Mouse (Mus musculus) CH12.LX (cell line): ENCODE measurements around the gene Ankub1. TPM values are rescaled to one million over a fixed set of nuclear protein-coding genes. Genes with fewer than 3 reads are reported as not detected.

Experiments used
- DNase-seq: peaks from one replicate; pipeline ENCODE4 v3.0.0-alpha.2; 2013; ENCODE audit errors: extremely low read depth
- H3K27ac ChIP-seq: 2 replicates; pipeline ENCODE4 v1.5.1; 2012; ENCODE audit warnings: low read depth, mild to moderate bottlenecking, control low read depth, moderate library complexity; ENCODE audit not compliant: insufficient read depth
- H3K27me3 ChIP-seq: replicated peaks from 2 replicates; pipeline ENCODE3; 2012; ENCODE audit warnings: inconsistent platforms
- H3K36me3 ChIP-seq, 2 experiments: replicated peaks in 1 of 2; 2 replicates each; pipeline versions ENCODE3 to v1.6.1; 2012; ENCODE audit warnings: inconsistent platforms in 1 of 2, low read length in 1 of 2, mild to moderate bottlenecking in 1 of 2, mixed read lengths in 1 of 2, moderate library complexity in 1 of 2; ENCODE audit not compliant: control insufficient read depth in 1 of 2, insufficient read depth in 1 of 2
- H3K4me1 ChIP-seq, 2 experiments: 2 replicates each; pipeline ENCODE4 v1.6.1; 2012; ENCODE audit warnings: inconsistent platforms in 1 of 2, moderate library complexity in 1 of 2; ENCODE audit not compliant: insufficient read depth in 2 of 2, control insufficient read depth in 1 of 2
- H3K4me2 ChIP-seq: 2 replicates; pipeline ENCODE4 v1.6.1; 2012; ENCODE audit warnings: low read depth, mild to moderate bottlenecking, control low read depth; ENCODE audit not compliant: poor library complexity, insufficient read depth, severe bottlenecking
- H3K4me3 ChIP-seq, 3 experiments: fragments of 150-350 bp in 1 of 3; sonication (generic) in 1 of 3; replicated peaks in 1 of 3; 2 replicates each; pipeline versions ENCODE3 to v1.5.1; 2011 to 2012; ENCODE audit warnings: low read depth in 2 of 3, low read length in 2 of 3, mild to moderate bottlenecking in 2 of 3, moderate library complexity in 2 of 3, control low read depth in 1 of 3, improper control_type of control experiment in 1 of 3, inconsistent platforms in 1 of 3, mixed read lengths in 1 of 3; ENCODE audit not compliant: poor library complexity in 1 of 3
- H3K79me2 ChIP-seq: replicated peaks from 2 replicates; pipeline ENCODE4 v1.6.1; 2012; ENCODE audit warnings: mild to moderate bottlenecking, moderate library complexity; ENCODE audit not compliant: control insufficient read depth, poor library complexity, insufficient read depth, severe bottlenecking; ENCODE audit errors: extremely low read depth
- H3K9ac ChIP-seq: 2 replicates; pipeline ENCODE4 v1.6.1; 2012; ENCODE audit warnings: low read depth, mild to moderate bottlenecking, control low read depth, moderate library complexity; ENCODE audit not compliant: insufficient read depth
- H3K9me3 ChIP-seq: replicated peaks from 2 replicates; pipeline ENCODE3; 2012; ENCODE audit warnings: low read length, inconsistent platforms, mixed read lengths
- BHLHE40 ChIP-seq: IDR thresholded peaks from 2 replicates; pipeline ENCODE4 v1.6.1; 2011; ENCODE audit warnings: mild to moderate bottlenecking, low read depth, low read length, improper control_type of control experiment
- CHD1 ChIP-seq: IDR thresholded peaks from 2 replicates; pipeline ENCODE4 v1.6.1; 2012; ENCODE audit warnings: low read depth, low read length, improper control_type of control experiment, inconsistent platforms
- CHD2 ChIP-seq: IDR thresholded peaks from 2 replicates; pipeline ENCODE4 v1.6.1; 2011; ENCODE audit warnings: low read length, improper control_type of control experiment
- ETS1 ChIP-seq: conservative IDR thresholded peaks from 2 replicates; pipeline ENCODE4 v1.6.1; 2012; ENCODE audit warnings: low read depth, mild to moderate bottlenecking, inconsistent platforms, low read length, improper control_type of control experiment, moderate library complexity
- GABPA ChIP-seq: IDR thresholded peaks from 2 replicates; pipeline ENCODE4 v1.6.1; 2012; ENCODE audit warnings: low read depth, low read length, improper control_type of control experiment, inconsistent platforms; ENCODE audit not compliant: insufficient replicate concordance
- HCFC1 ChIP-seq: IDR thresholded peaks from 2 replicates; pipeline ENCODE4 v1.6.1; 2012; ENCODE audit warnings: low read depth, mild to moderate bottlenecking, inconsistent platforms, low read length, improper control_type of control experiment
- IRF4 ChIP-seq: IDR thresholded peaks from 2 replicates; pipeline ENCODE4 v1.6.1; 2014; ENCODE audit warnings: low read depth, mild to moderate bottlenecking, inconsistent platforms, low read length, improper control_type of control experiment
- JUN ChIP-seq: IDR thresholded peaks from 2 replicates; pipeline ENCODE4 v1.6.1; 2011; ENCODE audit warnings: low read depth, mild to moderate bottlenecking, low read length, improper control_type of control experiment, moderate library complexity; ENCODE audit not compliant: insufficient read depth
- JUND ChIP-seq: conservative IDR thresholded peaks from 2 replicates; pipeline ENCODE4 v1.6.1; 2011; ENCODE audit warnings: low read depth, low read length, improper control_type of control experiment
- KAT2A ChIP-seq: IDR thresholded peaks from 2 replicates; pipeline ENCODE4 v1.6.1; 2012; ENCODE audit warnings: low read length, improper control_type of control experiment, inconsistent platforms; ENCODE audit not compliant: insufficient replicate concordance
- MAX ChIP-seq: IDR thresholded peaks from 2 replicates; pipeline ENCODE4 v1.6.1; 2011; ENCODE audit warnings: low read length, improper control_type of control experiment
- MXI1 ChIP-seq: IDR thresholded peaks from 2 replicates; pipeline ENCODE4 v1.6.1; 2011; ENCODE audit warnings: mild to moderate bottlenecking, low read depth, low read length, improper control_type of control experiment
- MYC ChIP-seq: IDR thresholded peaks from 2 replicates; pipeline ENCODE4 v1.6.1; 2011; ENCODE audit warnings: low read depth, mild to moderate bottlenecking, improper control_type of control experiment, low read length
- NELFE ChIP-seq: IDR thresholded peaks from 2 replicates; pipeline ENCODE4 v1.6.1; 2011; ENCODE audit warnings: low read depth, low read length, improper control_type of control experiment
- PAX5 ChIP-seq: IDR thresholded peaks from 2 replicates; pipeline ENCODE4 v1.6.1; 2012; ENCODE audit warnings: low read length, inconsistent platforms, mixed read lengths
- POLR2A ChIP-seq: IDR thresholded peaks from 2 replicates; pipeline ENCODE4 v1.6.1; 2011; ENCODE audit warnings: low read depth, mild to moderate bottlenecking, improper control_type of control experiment, low read length
- POLR2AphosphoS2 ChIP-seq: IDR thresholded peaks from 2 replicates; pipeline ENCODE4 v1.6.1; 2011; ENCODE audit warnings: low read depth, low read length, improper control_type of control experiment
- RAD21 ChIP-seq: IDR thresholded peaks from 2 replicates; pipeline ENCODE4 v1.6.1; 2011; ENCODE audit warnings: low read depth, mild to moderate bottlenecking, low read length, improper control_type of control experiment, moderate library complexity
- RCOR1 ChIP-seq: conservative IDR thresholded peaks from 2 replicates; pipeline ENCODE4 v1.6.1; 2012; ENCODE audit warnings: low read depth, mild to moderate bottlenecking, inconsistent platforms, low read length, improper control_type of control experiment
- SIN3A ChIP-seq: IDR thresholded peaks from 2 replicates; pipeline ENCODE4 v1.6.1; 2012; ENCODE audit warnings: low read length, improper control_type of control experiment, inconsistent platforms
- TBP ChIP-seq: conservative IDR thresholded peaks from 2 replicates; pipeline ENCODE4 v1.6.1; 2011; ENCODE audit warnings: low read depth, low read length, improper control_type of control experiment
- USF1 ChIP-seq: IDR thresholded peaks from 2 replicates; pipeline ENCODE4 v1.6.1; 2014; ENCODE audit warnings: low read depth, mild to moderate bottlenecking, inconsistent platforms, low read length, improper control_type of control experiment
- USF2 ChIP-seq: conservative IDR thresholded peaks from 2 replicates; pipeline ENCODE4 v1.6.1; 2011; ENCODE audit warnings: low read depth, low read length, improper control_type of control experiment
- ZC3H11A ChIP-seq: IDR thresholded peaks from 2 replicates; pipeline ENCODE4 v1.6.1; 2012; ENCODE audit warnings: low read depth, mild to moderate bottlenecking, inconsistent platforms, low read length, improper control_type of control experiment
- ZKSCAN1 ChIP-seq: IDR thresholded peaks from 2 replicates; pipeline ENCODE4 v1.6.1; 2012; ENCODE audit warnings: low read depth, inconsistent platforms, low read length, improper control_type of control experiment, borderline replicate concordance
- ZNF384 ChIP-seq: IDR thresholded peaks from 2 replicates; pipeline ENCODE4 v1.6.1; 2012; ENCODE audit warnings: low read depth, low read length, improper control_type of control experiment, inconsistent platforms
- dilution Hi-C: fragments of 300-500 bp; cut with MboI; formaldehyde crosslinking; loops from 2 replicates; pipeline ENCODE4 v1.14.3; 2020; ENCODE audit warnings: low sequenced_read_pairs; ENCODE audit not compliant: extremely low pct_unique_long_range_greater_than_20kb, extremely low pct_ligation_motif_present
- in situ Hi-C: fragments of 300-500 bp; cut with MboI; formaldehyde crosslinking; loops from 3 replicates; pipeline ENCODE4 v1.14.3; 2019; ENCODE audit warnings: low sequenced_read_pairs, low pct_ligation_motif_present, low pct_unique_long_range_greater_than_20kb, mixed read lengths
- polyA plus RNA-seq: library from polyadenylated mRNA; unstranded; fragments of >175 nt; gene quantifications from 2 replicates; pipeline ENCODE4 v1.2.1, GENCODE M21; 2012; ENCODE audit warnings: low read depth; ENCODE audit not compliant: insufficient read length
- total RNA-seq, 2 experiments: library from RNA; depleted of rRNA; stranded (reverse); fragments of 300-350 nt in 1 of 2; fragments of >200 nt in 1 of 2; gene quantifications; 2 replicates each; pipeline ENCODE4 v1.2.3; 2012 to 2014

Ankub1 gene
- total RNA-seq (2012; rRNA removed) = not detected in 2 replicates
- total RNA-seq (2014; rRNA removed) = 0.28 TPM in 1 of 2 replicates, not detected in the other
- polyA plus RNA-seq = 0.14 and 0.20 TPM in 2 replicates

DNA sequence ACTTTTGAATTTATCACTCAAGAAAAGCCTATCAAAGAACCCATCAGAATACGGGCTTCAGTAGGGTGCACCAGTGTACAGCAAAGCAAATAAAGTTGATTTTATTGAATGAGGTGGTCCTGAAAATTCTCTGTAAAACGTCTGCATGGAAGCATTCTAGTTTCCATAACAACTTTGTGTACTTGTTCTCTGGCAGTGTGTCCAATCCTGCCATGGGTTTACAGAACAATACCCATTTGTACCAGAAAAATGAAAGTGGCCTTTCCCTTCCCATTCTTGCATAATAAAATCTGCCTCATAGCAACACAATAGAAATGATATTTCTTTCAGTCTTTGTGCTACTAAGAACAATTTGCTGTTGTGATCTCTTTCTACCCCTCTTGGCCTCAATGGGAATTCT is at the start of gene Ankub1:
Ankub1 (minus strand) TSS at position 81 of the 400 bp plus-strand sequence.
- Histone ChIP-seq H3K4me3 (no peak within 1 kb of the TSS), H3K36me3 (no peaks in the 10 kb centered on the region), H3K4me2 (peak within 1 kb of the TSS; percentile 94), H3K9me3 (no peaks in the 10 kb centered on the region), H3K79me2 (no peaks in the 10 kb centered on the region), H3K4me1 (peaks cover 9 to 67% of the 10 kb centered on the region in 2 experiments), H3K27ac (no peak within 1 kb of the TSS), H3K9ac (no peak within 1 kb of the TSS), H3K27me3 (no peaks in the 10 kb centered on the region)
- no peak for DNase-seq
- dilution Hi-C loops (no loop called here), in situ Hi-C loops (no loop called here)
- TF ChIP-seq RAD21 (no peak), POLR2A (no peak), SIN3A (no peak), USF2 (no peak), IRF4 (no peak), HCFC1 (no peak), JUN (no peak), TBP (no peak), GABPA (no peak), BHLHE40 (no peak), RCOR1 (no peak), CHD1 (no peak), KAT2A (no peak), ZNF384 (no peak), USF1 (no peak), ETS1 (no peak), MAX (no peak)

DNA sequence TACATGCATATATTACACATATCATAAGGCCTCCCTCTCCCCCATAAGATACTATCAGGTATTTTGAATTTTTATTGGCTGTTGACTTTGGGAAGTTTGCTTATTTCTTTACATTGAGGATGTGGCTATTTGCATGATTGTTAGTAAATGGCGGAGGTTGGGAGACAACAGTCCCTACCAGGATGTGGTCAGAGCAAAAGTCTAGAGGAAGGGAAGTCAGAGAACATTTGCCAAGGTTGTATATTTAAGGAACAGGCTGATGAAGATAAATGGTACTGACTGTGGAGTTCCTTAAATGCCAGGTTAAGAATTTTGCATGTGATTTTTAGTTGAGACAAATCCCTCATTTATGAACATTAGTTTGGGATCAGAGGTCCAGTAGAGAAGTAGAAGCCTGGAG is 47.2 kb upstream of the Ankub1 start:
- Histone ChIP-seq H3K4me2 (no peak overlapping the region), H3K9ac (no peak overlapping the region), H3K79me2 (peaks cover 3% of the 10 kb centered on the region; the same call in 1 of the 2 replicates), H3K4me1 (peaks cover 2 to 20% of the 10 kb centered on the region in 2 experiments; a peak in 3 of 4 replicates), H3K27me3 (no peaks in the 10 kb centered on the region), H3K27ac (no peak overlapping the region), H3K36me3 (no peaks in the 10 kb centered on the region), H3K4me3 (no peak overlapping the region), H3K9me3 (no peaks in the 10 kb centered on the region)
- in situ Hi-C loops (loop anchor here (10.0 kb wide), 1 partner anchor 75 kb away; no protein-coding TSS in a partner anchor), dilution Hi-C loops (no loop called here)
- TF ChIP-seq POLR2AphosphoS2 (no peak), RCOR1 (no peak), MYC (no peak), PAX5 (no peak), MXI1 (no peak), JUND (no peak), POLR2A (no peak), KAT2A (no peak), IRF4 (no peak), NELFE (no peak), CHD2 (no peak), ZC3H11A (no peak), USF1 (no peak), USF2 (no peak), ZKSCAN1 (no peak), HCFC1 (no peak), ETS1 (no peak), GABPA (no peak), RAD21 (no peak)
- DNase-seq = no peak
